Mouse (Mus musculus) cerebellum, adult 2 months (tissue): ENCODE data around the gene Dmtf1.

Experiments used
- CTCF ChIP-seq: fragments of 200-500 bp; IDR thresholded peaks from 2 replicates; pipeline ENCODE4 v1.5.1; 2011; ENCODE audit warnings: low read depth, mild to moderate bottlenecking, control low read depth, low read length, moderate library complexity, borderline replicate concordance; ENCODE audit not compliant: insufficient read depth
- POLR2A ChIP-seq: fragments of 200-500 bp; IDR thresholded peaks from 2 replicates; pipeline ENCODE4 v1.6.1; 2011; ENCODE audit warnings: low read length, control low read depth, borderline replicate concordance; ENCODE audit not compliant: insufficient read depth

DNA sequence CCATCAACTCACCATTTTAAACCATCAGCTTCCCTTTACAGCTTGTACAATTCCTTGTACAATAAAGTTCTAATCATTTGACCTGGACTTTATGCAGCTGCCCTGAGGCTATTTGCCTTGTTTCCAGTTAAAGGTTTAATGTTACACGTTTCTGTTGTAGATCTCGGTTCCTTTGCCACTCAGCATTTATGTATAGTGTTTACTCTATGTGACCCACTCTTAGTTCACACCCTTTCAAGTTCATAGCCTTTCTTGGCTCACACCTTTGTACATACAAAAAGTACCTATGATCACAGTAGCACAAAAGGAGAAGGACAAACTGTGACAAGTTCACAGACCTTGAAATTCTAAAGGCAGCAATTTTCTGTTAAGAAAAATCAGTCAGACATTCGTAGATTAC, 26.0 kb downstream of the Dmtf1 start:
- TF ChIP-seq CTCF (no peak), POLR2A (no peak)
